Mouse (Mus musculus) forebrain, embryonic 16.5 days (tissue): ENCODE data around the gene Pnpla6. TPM values are rescaled to one million over a fixed set of nuclear protein-coding genes. Genes with fewer than 3 reads are reported as not detected.

Experiments
- ATAC-seq: fragments of 200-750 bp; cut with Nextera tagmentation; 2 replicates; pipeline ENCODE4 v1.8.0; 2017; ENCODE audit warnings: mild to moderate bottlenecking, moderate library complexity
- H3K27ac ChIP-seq: fragments of 300-500 bp; sonication (generic); 2 replicates; pipeline ENCODE4 v1.5.1; 2014; ENCODE audit warnings: low read length, control low read depth
- H3K27me3 ChIP-seq: fragments of 300-500 bp; sonication (generic); replicated peaks from 2 replicates; pipeline ENCODE4 v1.6.1; 2014; ENCODE audit warnings: low read length; ENCODE audit not compliant: control insufficient read depth, insufficient read depth
- H3K36me3 ChIP-seq: fragments of 300-500 bp; sonication (generic); 2 replicates; pipeline ENCODE4 v1.6.1; 2014; ENCODE audit not compliant: control insufficient read depth, insufficient read depth
- H3K4me1 ChIP-seq: fragments of 300-500 bp; sonication (generic); replicated peaks from 2 replicates; pipeline ENCODE4 v1.6.1; 2014; ENCODE audit warnings: low read length; ENCODE audit not compliant: control insufficient read depth, insufficient read depth
- H3K4me2 ChIP-seq: fragments of 300-500 bp; sonication (generic); 2 replicates; pipeline ENCODE4 v1.6.1; 2014; ENCODE audit warnings: mild to moderate bottlenecking, low read length, control low read depth
- H3K4me3 ChIP-seq: fragments of 300-500 bp; sonication (generic); replicated peaks from 2 replicates; pipeline ENCODE4 v1.5.1; 2014; ENCODE audit warnings: mild to moderate bottlenecking, low read length, control low read depth
- H3K9ac ChIP-seq: fragments of 300-500 bp; sonication (generic); replicated peaks from 2 replicates; pipeline ENCODE4 v1.6.1; 2014; ENCODE audit warnings: low read depth, low read length, control low read depth
- H3K9me3 ChIP-seq: fragments of 300-500 bp; sonication (generic); 2 replicates; pipeline ENCODE4 v1.6.1; 2016; ENCODE audit warnings: low read length; ENCODE audit not compliant: control insufficient read depth
- WGBS: fragments of 180-500 bp; shearing (Covaris S2); extraction: QIAGEN DNeasy Blood & Tissue Kit; methylation state at CpG from one replicate; pipeline ENCODE4 v1.1.7; 2014; 5-methylcytosine and 5-hydroxymethylcytosine counted together
- polyA plus RNA-seq: library from polyadenylated mRNA; unstranded; fragments of >200 nt; fragmentation: Nextera tagmentation; extraction: Ambion mirVana; gene quantifications from 2 replicates; pipeline ENCODE4 v1.2.1, GENCODE M21; 2015

Pnpla6 gene
- polyA plus RNA-seq, 1 experiment from 2014 or later: 36.0 TPM

DNA sequence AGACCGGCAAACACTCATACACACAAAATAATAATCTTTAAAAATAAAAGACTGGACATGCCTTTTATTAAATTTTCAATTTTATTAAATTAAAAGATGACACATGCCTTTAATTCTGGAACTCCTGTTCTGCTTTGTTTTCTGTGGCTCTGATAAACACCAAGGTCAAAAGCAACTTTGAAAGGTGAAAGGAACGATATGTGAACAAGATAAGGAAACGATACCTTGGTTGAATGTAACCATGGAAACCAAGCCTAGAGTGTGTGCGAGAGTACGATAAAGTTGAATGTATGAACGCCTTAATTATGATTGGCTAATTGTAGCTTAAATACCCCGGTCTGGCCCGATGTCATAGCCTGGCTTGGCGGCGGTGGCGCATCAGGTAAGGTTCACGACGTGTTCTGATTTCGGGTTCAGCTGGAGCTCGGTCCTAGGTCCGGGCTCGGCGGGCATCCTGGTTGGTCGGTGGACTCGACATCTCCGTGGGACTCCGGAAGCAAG, 32.9 kb upstream of the Pnpla6 start:
- H3K4me3 ChIP-seq: no peak overlapping the region
- 91% methylated on average over 22 of the region's 22 CpGs for WGBS
- H3K9ac ChIP-seq: no peak overlapping the region
- no peak overlapping the region for H3K4me2 ChIP-seq
- no peak for ATAC-seq
- H3K4me1 ChIP-seq: no peaks in the 10 kb centered on the region
- H3K27me3 ChIP-seq: no peaks in the 10 kb centered on the region
- H3K36me3 ChIP-seq: no peaks in the 10 kb centered on the region
- H3K9me3 ChIP-seq: no peaks in the 10 kb centered on the region
- H3K27ac ChIP-seq: no peak overlapping the region

DNA sequence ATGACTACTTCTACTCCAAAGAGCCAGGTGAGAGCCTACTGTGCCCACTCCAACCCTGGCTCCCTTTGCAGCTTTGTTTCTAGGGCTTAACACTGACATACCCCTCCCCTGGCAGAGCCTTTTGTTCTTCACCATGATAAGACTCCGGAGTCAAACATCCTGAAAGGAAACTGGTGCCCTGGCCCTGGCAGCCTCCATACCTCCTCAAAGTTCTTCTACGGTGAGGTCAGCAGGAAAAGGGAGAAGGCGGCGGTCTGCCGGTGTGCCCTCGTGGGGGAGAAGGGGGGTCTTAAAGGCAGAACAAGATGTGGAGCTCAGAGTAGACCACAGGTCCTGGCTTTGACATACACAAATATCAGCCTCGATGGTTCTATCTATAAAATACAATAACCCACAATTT, 31.6 kb upstream of the Pnpla6 start:
- H3K27ac ChIP-seq: no peak overlapping the region
- H3K4me3 ChIP-seq: no peak overlapping the region
- H3K27me3 ChIP-seq: no peaks in the 10 kb centered on the region
- 81% methylated on average over 7 of the region's 7 CpGs for WGBS
- no peak overlapping the region for H3K4me2 ChIP-seq
- H3K4me1 ChIP-seq: no peaks in the 10 kb centered on the region
- no peak for ATAC-seq
- H3K36me3 ChIP-seq: no peaks in the 10 kb centered on the region
- no peak overlapping the region for H3K9ac ChIP-seq
- no peaks in the 10 kb centered on the region for H3K9me3 ChIP-seq

DNA sequence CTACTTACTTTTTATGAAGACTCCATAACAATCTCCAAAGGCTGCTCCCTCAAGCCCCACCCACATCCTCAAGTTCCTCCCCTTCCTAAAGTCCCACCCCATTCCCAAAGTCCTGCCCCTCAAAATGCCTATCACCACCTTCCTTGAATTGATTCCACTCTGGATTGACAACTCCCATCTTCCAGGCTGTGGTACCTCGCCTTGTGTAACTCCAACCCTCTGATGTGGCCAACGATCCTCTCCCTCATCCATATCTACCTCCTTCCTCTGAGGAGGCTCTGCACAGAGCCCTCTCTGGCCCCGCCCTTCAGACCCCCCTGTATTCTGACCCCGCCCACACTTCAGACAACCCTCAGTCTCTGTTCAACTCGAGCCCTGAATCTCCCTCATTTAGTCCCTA, 30.0 kb upstream of the Pnpla6 start:
- 29% methylated on average over 5 of the region's 5 CpGs for WGBS
- H3K9ac ChIP-seq: no peak overlapping the region
- H3K4me2 ChIP-seq: no peak overlapping the region
- H3K4me1 ChIP-seq: no peaks in the 10 kb centered on the region
- no peak overlapping the region for H3K27ac ChIP-seq
- H3K4me3 ChIP-seq: no peak overlapping the region
- H3K9me3 ChIP-seq: no peaks in the 10 kb centered on the region
- H3K36me3 ChIP-seq: no peaks in the 10 kb centered on the region
- H3K27me3 ChIP-seq: no peaks in the 10 kb centered on the region
- ATAC-seq: no peak

DNA sequence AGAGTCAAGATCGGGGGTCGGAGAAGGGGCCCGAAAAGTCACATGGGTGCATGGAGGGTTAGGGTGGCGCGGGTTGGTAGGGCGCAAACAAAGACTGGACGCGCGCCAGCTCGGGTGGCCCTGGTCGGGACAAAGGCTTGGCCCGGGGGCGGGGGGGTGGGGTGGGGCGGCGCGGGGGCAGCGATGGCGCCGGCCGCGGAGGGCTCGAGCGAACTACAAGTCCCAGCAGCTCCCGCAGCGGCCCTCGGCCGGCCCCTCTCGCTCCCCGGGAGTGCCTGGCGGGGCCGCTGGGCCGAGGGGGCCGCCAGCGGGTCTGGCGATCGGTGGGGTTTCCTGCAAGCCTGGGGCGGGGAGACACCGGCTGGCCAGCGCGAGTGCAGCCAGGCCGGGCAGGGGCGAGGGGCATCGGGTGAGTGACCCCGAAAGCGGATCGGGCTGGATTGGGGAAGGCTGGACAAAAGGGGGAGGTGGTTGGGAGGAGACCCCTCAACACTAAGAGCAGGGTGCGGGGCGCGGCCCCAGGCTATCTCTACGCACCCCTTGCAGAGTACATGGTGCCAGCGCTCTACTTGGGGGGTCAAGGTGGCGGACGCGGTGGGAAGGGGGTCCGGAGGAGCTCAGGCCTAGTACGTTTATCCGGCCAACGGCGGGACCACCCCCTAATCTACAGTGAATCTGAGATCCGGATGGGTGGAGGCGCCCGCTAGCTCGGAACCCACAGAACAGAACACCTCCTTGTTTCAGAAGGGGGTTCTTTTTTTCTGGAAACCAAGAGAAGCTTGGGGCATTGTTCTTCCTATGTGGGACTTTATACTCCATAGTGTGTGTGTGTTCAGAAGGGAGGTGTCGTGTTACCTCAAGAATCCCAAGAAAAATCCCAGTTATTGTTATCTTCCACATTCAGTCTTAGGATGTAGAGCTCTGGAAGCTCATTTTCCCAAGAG, 22.0 kb upstream of the Pnpla6 start, which contains the start of gene Zfp358:
Gene Zfp358 (plus strand): TSS at position 238 of the 944 bp plus-strand sequence.
- Histone ChIP-seq H3K27me3 (no peaks in the 10 kb centered on the region), H3K9ac (peak within 1 kb of the TSS; percentile 100), H3K9me3 (no peaks in the 10 kb centered on the region; the same call in 1 of the 2 replicates), H3K4me1 (peaks cover 24% of the 10 kb centered on the region), H3K4me3 (peak within 1 kb of the TSS; percentile 94), H3K27ac (peak within 1 kb of the TSS; percentile 91), H3K36me3 (peaks cover 19% of the 10 kb centered on the region), H3K4me2 (peak within 1 kb of the TSS; percentile 58)
- ATAC-seq: peak; percentile 93
- WGBS: under 1% methylated on average over 59 of the region's 64 CpGs

DNA sequence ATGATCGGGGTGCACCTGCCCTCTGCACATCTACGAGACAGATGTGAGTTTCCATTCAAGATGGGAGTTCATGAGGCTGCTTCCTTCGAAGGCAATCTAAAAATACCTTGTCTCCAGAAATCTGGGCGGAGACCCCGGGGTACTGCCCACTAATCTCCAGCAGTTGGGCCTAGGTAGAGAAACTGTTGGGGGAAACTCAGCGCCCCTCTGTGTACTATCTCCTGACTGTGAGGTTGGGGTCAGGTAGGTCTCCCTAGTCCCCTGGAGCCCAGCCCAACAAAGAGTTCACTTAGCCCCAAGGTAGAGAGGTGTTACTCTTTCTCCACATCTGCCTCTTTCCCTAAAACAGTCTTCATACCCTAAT, 21.4 kb upstream of the Pnpla6 start:
- peaks cover 19% of the 10 kb centered on the region for H3K36me3 ChIP-seq
- H3K4me2 ChIP-seq: peak overlapping the region; percentile 58
- H3K27ac ChIP-seq: peak overlapping the region; percentile 91
- no peaks in the 10 kb centered on the region; the same call in 1 of the 2 replicates for H3K9me3 ChIP-seq
- peak overlapping the region; percentile 100 for H3K9ac ChIP-seq
- ATAC-seq: peak; percentile 10; the same call in 1 of the 2 replicates
- no peaks in the 10 kb centered on the region for H3K27me3 ChIP-seq
- H3K4me3 ChIP-seq: peak overlapping the region; percentile 94
- H3K4me1 ChIP-seq: peaks cover 25% of the 10 kb centered on the region
- 36% methylated on average over 6 of the region's 6 CpGs for WGBS

DNA sequence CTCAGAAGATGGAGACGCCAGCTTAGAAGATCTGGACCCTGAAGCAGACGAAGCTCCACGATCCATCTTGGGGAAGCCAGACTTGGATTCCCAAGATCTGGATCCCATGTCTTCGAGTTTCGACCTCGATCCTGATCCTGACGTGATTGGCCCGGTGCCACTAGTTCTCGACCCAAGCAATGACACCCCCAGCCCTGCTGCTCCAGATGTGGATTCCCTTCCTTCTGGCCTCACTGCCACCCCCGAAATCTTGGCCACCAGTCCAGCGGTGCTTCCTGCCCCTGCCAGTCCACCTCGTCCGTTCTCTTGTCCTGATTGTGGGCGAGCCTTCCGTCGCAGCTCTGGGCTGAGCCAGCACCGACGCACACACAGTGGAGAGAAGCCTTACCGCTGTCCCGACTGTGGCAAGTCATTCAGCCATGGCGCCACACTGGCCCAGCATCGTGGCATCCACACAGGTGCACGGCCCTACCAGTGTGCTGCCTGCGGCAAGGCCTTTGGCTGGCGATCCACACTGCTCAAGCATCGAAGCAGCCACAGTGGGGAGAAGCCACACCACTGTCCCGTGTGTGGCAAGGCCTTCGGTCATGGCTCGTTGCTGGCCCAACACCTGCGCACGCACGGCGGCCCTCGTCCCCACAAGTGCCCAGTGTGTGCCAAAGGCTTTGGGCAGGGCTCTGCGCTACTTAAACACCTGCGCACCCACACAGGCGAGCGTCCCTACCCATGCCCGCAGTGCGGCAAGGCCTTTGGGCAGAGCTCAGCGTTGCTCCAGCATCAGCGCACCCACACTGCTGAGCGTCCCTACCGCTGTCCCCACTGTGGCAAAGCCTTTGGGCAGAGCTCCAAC, 19.4 kb upstream of the Pnpla6 start:
- Histone ChIP-seq H3K27ac (no peak overlapping the region), H3K4me1 (peaks cover 30% of the 10 kb centered on the region), H3K4me3 (no peak overlapping the region), H3K4me2 (no peak overlapping the region), H3K36me3 (peaks cover 19% of the 10 kb centered on the region), H3K27me3 (no peaks in the 10 kb centered on the region), H3K9me3 (no peaks in the 10 kb centered on the region; the same call in 1 of the 2 replicates), H3K9ac (no peak overlapping the region)
- no peak for ATAC-seq
- WGBS: 97% methylated on average over 44 of the region's 44 CpGs

DNA sequence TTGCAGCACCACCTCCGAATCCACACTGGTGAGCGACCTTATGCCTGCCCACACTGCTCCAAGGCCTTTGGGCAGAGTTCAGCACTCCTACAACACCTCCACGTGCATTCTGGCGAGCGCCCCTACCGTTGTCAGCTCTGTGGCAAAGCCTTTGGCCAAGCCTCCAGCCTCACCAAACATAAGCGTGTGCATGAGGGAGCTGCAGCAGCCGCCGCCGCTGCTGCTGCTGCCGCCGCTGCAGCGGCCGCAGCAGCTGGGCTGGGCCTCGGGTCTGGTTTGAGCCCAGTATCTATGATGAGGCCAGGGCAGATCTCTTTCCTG, 18.8 kb upstream of the Pnpla6 start:
- Histone ChIP-seq H3K27me3 (no peaks in the 10 kb centered on the region), H3K9ac (no peak overlapping the region), H3K4me2 (no peak overlapping the region), H3K4me1 (peaks cover 36% of the 10 kb centered on the region), H3K36me3 (peaks cover 19% of the 10 kb centered on the region), H3K9me3 (no peaks in the 10 kb centered on the region; the same call in 1 of the 2 replicates), H3K27ac (no peak overlapping the region), H3K4me3 (no peak overlapping the region)
- ATAC-seq: no peak
- WGBS: 95% methylated on average over 15 of the region's 15 CpGs

DNA sequence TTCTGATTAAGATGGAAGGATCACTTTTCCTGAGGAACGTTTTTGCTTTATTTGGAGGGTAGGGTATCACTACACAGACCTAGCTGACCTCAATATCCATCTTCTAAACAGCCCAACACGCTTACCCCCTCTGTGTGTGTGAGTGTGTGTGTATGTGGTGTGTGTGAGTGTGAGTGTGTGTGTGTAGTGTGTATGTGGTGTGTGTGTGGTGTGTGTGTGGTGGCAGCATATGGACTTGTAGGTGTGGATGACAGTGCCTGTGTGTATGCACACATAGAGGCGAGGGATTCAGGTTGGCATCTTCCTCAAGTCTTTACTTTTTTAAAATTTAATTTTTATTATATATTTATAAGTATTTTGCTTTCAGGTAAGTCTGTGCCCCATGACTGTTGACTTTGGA, 16.6 kb upstream of the Pnpla6 start:
- peaks cover 19% of the 10 kb centered on the region for H3K36me3 ChIP-seq
- H3K27ac ChIP-seq: no peak overlapping the region
- H3K9me3 ChIP-seq: no peaks in the 10 kb centered on the region; the same call in 1 of the 2 replicates
- no peak overlapping the region for H3K9ac ChIP-seq
- H3K4me2 ChIP-seq: no peak overlapping the region
- ATAC-seq: no peak
- H3K4me3 ChIP-seq: no peak overlapping the region
- WGBS: 88% methylated on average over 3 of the region's 3 CpGs
- H3K27me3 ChIP-seq: no peaks in the 10 kb centered on the region
- H3K4me1 ChIP-seq: peaks cover 43% of the 10 kb centered on the region

DNA sequence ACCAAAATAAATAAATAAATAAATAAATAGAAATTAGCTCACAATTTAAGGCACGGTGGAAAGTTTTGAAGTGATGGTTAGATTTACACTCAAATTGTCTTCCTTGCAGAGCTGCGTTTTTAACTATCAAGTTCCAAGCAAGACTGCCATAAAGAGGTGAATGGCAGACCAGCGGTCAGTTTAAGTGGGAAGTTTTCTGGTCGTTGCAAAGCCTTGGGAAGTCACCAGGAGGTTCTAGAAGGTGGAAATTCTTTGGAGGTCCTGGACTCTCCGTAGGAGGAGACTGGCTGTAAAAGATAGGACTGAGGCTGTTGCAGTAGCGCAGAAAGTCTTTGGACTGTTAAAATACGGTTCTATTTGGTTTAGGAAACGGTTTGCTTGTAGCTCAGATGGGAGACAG, 15.4 kb upstream of the Pnpla6 start:
- WGBS: 6% methylated on average over 8 of the region's 8 CpGs
- Histone ChIP-seq H3K4me1 (peaks cover 35% of the 10 kb centered on the region), H3K9me3 (no peaks in the 10 kb centered on the region; the same call in 1 of the 2 replicates), H3K9ac (peak overlapping the region; percentile 67), H3K27me3 (no peaks in the 10 kb centered on the region), H3K4me2 (peak overlapping the region; percentile 93), H3K36me3 (peaks cover 19% of the 10 kb centered on the region), H3K27ac (peak overlapping the region; percentile 90), H3K4me3 (peak overlapping the region; percentile 66)
- ATAC-seq: peak; percentile 38
